Mouse (Mus musculus): ENCODE results near the gene Drd2. TPM values are rescaled to one million over a fixed set of nuclear protein-coding genes. Genes with fewer than 3 reads are reported as not detected.

Drd2 gene
- polyA plus RNA-seq, 1 experiment from 2014 or later, result not detected

GRCm38 (mm10) chr9:49379962-49380361, 39.5 kb downstream of the Drd2 start:
- H3K4me3 ChIP-seq (ENCODE audit: low read depth, low read length), result no peak overlapping the region
- H3K4me1 ChIP-seq (ENCODE audit: control insufficient read depth, insufficient read depth, low read length), result no peaks in the 10 kb centered on the region
- no peak overlapping the region for H3K4me2 ChIP-seq (ENCODE audit: low read depth, low read length)
- H3K9ac ChIP-seq (replicated peaks; ENCODE audit: low read length), result no peak overlapping the region
- no peak overlapping the region for H3K27ac ChIP-seq (replicated peaks; ENCODE audit: low read depth, low read length)
- no peak for ATAC-seq (replicated peaks; ENCODE audit: insufficient number of reproducible peaks, low FRiP score, low TSS enrichment, low read depth)
- WGBS, result 93% methylated on average over 4 of the region's 4 CpGs
- no peaks in the 10 kb centered on the region for H3K27me3 ChIP-seq (ENCODE audit: control insufficient read depth, insufficient read depth, low read length)
- no peak for DNase-seq (ENCODE audit: low spot score)
- no peaks in the 10 kb centered on the region for H3K36me3 ChIP-seq (replicated peaks; ENCODE audit: control insufficient read depth, insufficient read depth, low read depth, low read length)
- no peaks in the 10 kb centered on the region for H3K9me3 ChIP-seq (replicated peaks; ENCODE audit: control insufficient read depth, low read length)

GRCm38 (mm10) chr9:49384041-49384440, 43.6 kb downstream of the Drd2 start:
- no peak overlapping the region for H3K9ac ChIP-seq (replicated peaks; ENCODE audit: low read length)
- H3K4me1 ChIP-seq (ENCODE audit: control insufficient read depth, insufficient read depth, low read length), result no peaks in the 10 kb centered on the region
- H3K4me2 ChIP-seq (ENCODE audit: low read depth, low read length), result no peak overlapping the region
- no peaks in the 10 kb centered on the region for H3K27me3 ChIP-seq (ENCODE audit: control insufficient read depth, insufficient read depth, low read length)
- DNase-seq (ENCODE audit: low spot score), result no peak
- WGBS, result 72% methylated on average over 3 of the region's 3 CpGs
- H3K27ac ChIP-seq (replicated peaks; ENCODE audit: low read depth, low read length), result no peak overlapping the region
- H3K36me3 ChIP-seq (replicated peaks; ENCODE audit: control insufficient read depth, insufficient read depth, low read depth, low read length), result no peaks in the 10 kb centered on the region
- no peak for ATAC-seq (replicated peaks; ENCODE audit: insufficient number of reproducible peaks, low FRiP score, low TSS enrichment, low read depth)
- H3K9me3 ChIP-seq (replicated peaks; ENCODE audit: control insufficient read depth, low read length), result no peaks in the 10 kb centered on the region
- H3K4me3 ChIP-seq (ENCODE audit: low read depth, low read length), result no peak overlapping the region

- no peak for DNase-seq (ENCODE audit: low spot score)
- WGBS, result 85% methylated on average over 6 of the region's 6 CpGs
- Histone ChIP-seq H3K27me3 (ENCODE audit: control insufficient read depth, insufficient read depth, low read length) (no peaks in the 10 kb centered on the region), H3K4me2 (ENCODE audit: low read depth, low read length) (no peak overlapping the region), H3K4me1 (ENCODE audit: control insufficient read depth, insufficient read depth, low read length) (no peaks in the 10 kb centered on the region), H3K4me3 (ENCODE audit: low read depth, low read length) (no peak overlapping the region), H3K9me3 (replicated peaks; ENCODE audit: control insufficient read depth, low read length) (no peaks in the 10 kb centered on the region), H3K27ac (replicated peaks; ENCODE audit: low read depth, low read length) (no peak overlapping the region), H3K9ac (replicated peaks; ENCODE audit: low read length) (no peak overlapping the region), H3K36me3 (replicated peaks; ENCODE audit: control insufficient read depth, insufficient read depth, low read depth, low read length) (no peaks in the 10 kb centered on the region)
- no peak for ATAC-seq (replicated peaks; ENCODE audit: insufficient number of reproducible peaks, low FRiP score, low TSS enrichment, low read depth)
Measured at GRCm38 (mm10) chr9:49384855-49385254, 44.4 kb downstream of the Drd2 start.

GRCm38 (mm10) chr9:49385301-49385700, 44.9 kb downstream of the Drd2 start:
- no peaks in the 10 kb centered on the region for H3K4me1 ChIP-seq (ENCODE audit: control insufficient read depth, insufficient read depth, low read length)
- H3K9me3 ChIP-seq (replicated peaks; ENCODE audit: control insufficient read depth, low read length), result no peaks in the 10 kb centered on the region
- no peaks in the 10 kb centered on the region for H3K27me3 ChIP-seq (ENCODE audit: control insufficient read depth, insufficient read depth, low read length)
- no peaks in the 10 kb centered on the region for H3K36me3 ChIP-seq (replicated peaks; ENCODE audit: control insufficient read depth, insufficient read depth, low read depth, low read length)
- ATAC-seq (replicated peaks; ENCODE audit: insufficient number of reproducible peaks, low FRiP score, low TSS enrichment, low read depth) (no peak), DNase-seq (ENCODE audit: low spot score) (no peak)
- 42% methylated on average over 7 of the region's 7 CpGs for WGBS
- no peak overlapping the region for H3K4me2 ChIP-seq (ENCODE audit: low read depth, low read length)
- H3K9ac ChIP-seq (replicated peaks; ENCODE audit: low read length), result no peak overlapping the region
- no peak overlapping the region for H3K4me3 ChIP-seq (ENCODE audit: low read depth, low read length)
- no peak overlapping the region for H3K27ac ChIP-seq (replicated peaks; ENCODE audit: low read depth, low read length)

- Histone ChIP-seq H3K9me3 (replicated peaks; ENCODE audit: control insufficient read depth, low read length) (no peaks in the 10 kb centered on the region), H3K36me3 (replicated peaks; ENCODE audit: control insufficient read depth, insufficient read depth, low read depth, low read length) (no peaks in the 10 kb centered on the region), H3K4me1 (ENCODE audit: control insufficient read depth, insufficient read depth, low read length) (no peaks in the 10 kb centered on the region), H3K27ac (replicated peaks; ENCODE audit: low read depth, low read length) (no peak overlapping the region), H3K4me3 (ENCODE audit: low read depth, low read length) (no peak overlapping the region), H3K4me2 (ENCODE audit: low read depth, low read length) (no peak overlapping the region), H3K27me3 (ENCODE audit: control insufficient read depth, insufficient read depth, low read length) (no peaks in the 10 kb centered on the region), H3K9ac (replicated peaks; ENCODE audit: low read length) (no peak overlapping the region)
- ATAC-seq (replicated peaks; ENCODE audit: insufficient number of reproducible peaks, low FRiP score, low TSS enrichment, low read depth), result no peak
- DNase-seq (ENCODE audit: low spot score), result peak; percentile 3
- 27% methylated on average over 11 of the region's 11 CpGs for WGBS
Measured at GRCm38 (mm10) chr9:49386119-49386518, 45.7 kb downstream of the Drd2 start.

GRCm38 (mm10) chr9:49392242-49392641, 51.8 kb downstream of the Drd2 start:
- no peaks in the 10 kb centered on the region for H3K9me3 ChIP-seq (replicated peaks; ENCODE audit: control insufficient read depth, low read length)
- no peaks in the 10 kb centered on the region for H3K36me3 ChIP-seq (replicated peaks; ENCODE audit: control insufficient read depth, insufficient read depth, low read depth, low read length)
- ATAC-seq (replicated peaks; ENCODE audit: insufficient number of reproducible peaks, low FRiP score, low TSS enrichment, low read depth) (no peak), DNase-seq (ENCODE audit: low spot score) (no peak)
- WGBS, result 69% methylated on average over 2 of the region's 2 CpGs
- H3K27me3 ChIP-seq (ENCODE audit: control insufficient read depth, insufficient read depth, low read length), result no peaks in the 10 kb centered on the region
- H3K4me1 ChIP-seq (ENCODE audit: control insufficient read depth, insufficient read depth, low read length), result no peaks in the 10 kb centered on the region
- H3K4me2 ChIP-seq (ENCODE audit: low read depth, low read length), result no peak overlapping the region
- no peak overlapping the region for H3K27ac ChIP-seq (replicated peaks; ENCODE audit: low read depth, low read length)
- H3K9ac ChIP-seq (replicated peaks; ENCODE audit: low read length), result no peak overlapping the region
- no peak overlapping the region for H3K4me3 ChIP-seq (ENCODE audit: low read depth, low read length)

- no peaks in the 10 kb centered on the region for H3K36me3 ChIP-seq (replicated peaks; ENCODE audit: control insufficient read depth, insufficient read depth, low read depth, low read length)
- no peak for ATAC-seq (replicated peaks; ENCODE audit: insufficient number of reproducible peaks, low FRiP score, low TSS enrichment, low read depth)
- H3K4me3 ChIP-seq (ENCODE audit: low read depth, low read length), result no peak overlapping the region
- H3K9ac ChIP-seq (replicated peaks; ENCODE audit: low read length), result no peak overlapping the region
- no peaks in the 10 kb centered on the region for H3K4me1 ChIP-seq (ENCODE audit: control insufficient read depth, insufficient read depth, low read length)
- no peaks in the 10 kb centered on the region for H3K9me3 ChIP-seq (replicated peaks; ENCODE audit: control insufficient read depth, low read length)
- no peak overlapping the region for H3K27ac ChIP-seq (replicated peaks; ENCODE audit: low read depth, low read length)
- no peak for DNase-seq (ENCODE audit: low spot score)
- H3K27me3 ChIP-seq (ENCODE audit: control insufficient read depth, insufficient read depth, low read length), result no peaks in the 10 kb centered on the region
- no peak overlapping the region for H3K4me2 ChIP-seq (ENCODE audit: low read depth, low read length)
Measured at GRCm38 (mm10) chr9:49396006-49396405, 55.6 kb downstream of the Drd2 start.

- Histone ChIP-seq H3K4me2 (ENCODE audit: low read depth, low read length) (no peak overlapping the region), H3K4me1 (ENCODE audit: control insufficient read depth, insufficient read depth, low read length) (no peaks in the 10 kb centered on the region), H3K4me3 (ENCODE audit: low read depth, low read length) (no peak overlapping the region), H3K36me3 (replicated peaks; ENCODE audit: control insufficient read depth, insufficient read depth, low read depth, low read length) (no peaks in the 10 kb centered on the region), H3K27me3 (ENCODE audit: control insufficient read depth, insufficient read depth, low read length) (no peaks in the 10 kb centered on the region), H3K9me3 (replicated peaks; ENCODE audit: control insufficient read depth, low read length) (no peaks in the 10 kb centered on the region), H3K9ac (replicated peaks; ENCODE audit: low read length) (no peak overlapping the region), H3K27ac (replicated peaks; ENCODE audit: low read depth, low read length) (no peak overlapping the region)
- DNase-seq (ENCODE audit: low spot score) (peak; percentile 26), ATAC-seq (replicated peaks; ENCODE audit: insufficient number of reproducible peaks, low FRiP score, low TSS enrichment, low read depth) (no peak)
- 69% methylated on average over 2 of the region's 2 CpGs for WGBS
Measured at GRCm38 (mm10) chr9:49403711-49404110, 63.3 kb downstream of the Drd2 start.

Data from embryonic facial prominence, embryonic 11.5 days (tissue).